9 mouse cellular contexts compared by ENCODE assay signal in genomic region chr1:82285461-82286189, GRCm38 (mm10). TPM values are rescaled to one million over a fixed set of nuclear protein-coding genes. Genes with fewer than 3 reads are reported as not detected.
DNase-seq lines count a peak whose midpoint lies in the region; ATAC-seq and TF ChIP-seq lines count a peak whose summit lies in the region.
"Had no signal": no experiment of that assay in that cellular context is flagged by ENCODE, and none has a peak within 500 bp of the region (broad histone marks: within the 10 kb centered on the region; RNA-seq: fewer than 3 reads in every experiment).

No protein-coding gene starts in this region.

- H3K9me3 ChIP-seq in CH12.LX (replicated peaks; ENCODE audit: low read length) = peaks cover 14% of the 10 kb centered on the region
- no peaks in the 10 kb centered on the region for H3K9me3 ChIP-seq in heart, embryonic 16.5 days (replicated peaks; ENCODE audit: control insufficient read depth, low read length)
- no peaks in the 10 kb centered on the region for H3K9me3 ChIP-seq in liver, postnatal 0 days (ENCODE audit: low read length)

- dilution Hi-C loops in CH12.LX (cut with MboI; ENCODE audit: extremely low pct_ligation_motif_present, extremely low pct_unique_long_range_greater_than_20kb, low sequenced_read_pairs) = no loop called here

- no peaks in the 10 kb centered on the region for H3K36me3 ChIP-seq in CH12.LX (replicated peaks in 1 of 2; ENCODE audit: control insufficient read depth in 1 of 2, insufficient read depth in 1 of 2, low read length in 1 of 2)
- no peaks in the 10 kb centered on the region for H3K36me3 ChIP-seq in heart, embryonic 16.5 days (ENCODE audit: control insufficient read depth, insufficient read depth)
- no peaks in the 10 kb centered on the region for H3K36me3 ChIP-seq in liver, postnatal 0 days (replicated peaks; ENCODE audit: insufficient read depth, low read length)

- intact Hi-C loops in gastrocnemius, postnatal 14 days (cut with DNase I; ENCODE audit: low total_unique reads) = loop anchor here (5.0 to 10.0 kb wide), 2 partner anchors 151 to 308 kb away; no protein-coding TSS in a partner anchor

- DNase-seq in gastrocnemius, adult 18-20 months (ENCODE audit: low spot score) = peak; percentile 19
- no peak for DNase-seq in gastrocnemius, postnatal 14 days
- no peak for DNase-seq in CH12.LX (ENCODE audit: extremely low read depth)
- peak; percentile 19 for DNase-seq in liver, postnatal 0 days
- DNase-seq in yolk sac, embryonic 10.5 days (ENCODE audit: low spot score) = no peak
- DNase-seq in ovary, postnatal 14 days (ENCODE audit: low spot score) = no peak
- DNase-seq: cerebellum, adult 11 months had no signal

- WGBS in heart, embryonic 16.5 days = 18% methylated on average over 5 of the region's 5 CpGs
- 46% methylated on average over 5 of the region's 5 CpGs for WGBS in liver, postnatal 0 days (ENCODE audit: insufficient replicate concordance)

- H3K27me3 ChIP-seq in CH12.LX (replicated peaks) = no peaks in the 10 kb centered on the region
- no peaks in the 10 kb centered on the region for H3K27me3 ChIP-seq in heart, embryonic 16.5 days (ENCODE audit: control insufficient read depth, insufficient read depth, low read length)
- peaks cover 10% of the 10 kb centered on the region for H3K27me3 ChIP-seq in liver, postnatal 0 days (ENCODE audit: insufficient read depth, low read length)

- no peak overlapping the region for H3K9ac ChIP-seq in CH12.LX (ENCODE audit: insufficient read depth, low read depth)
- peak overlapping the region; percentile 90 for H3K9ac ChIP-seq in heart, embryonic 16.5 days (ENCODE audit: low read length)
- peak overlapping the region; percentile 59 for H3K9ac ChIP-seq in liver, postnatal 0 days (replicated peaks)

- no peak overlapping the region for H3K27ac ChIP-seq in CH12.LX (ENCODE audit: insufficient read depth, low read depth)
- H3K27ac ChIP-seq in heart, embryonic 16.5 days (ENCODE audit: low read length) = peak overlapping the region; percentile 84
- H3K27ac ChIP-seq in liver, postnatal 0 days (ENCODE audit: low read depth) = peak overlapping the region; percentile 97

- no peak for TF ChIP-seq CTCF in CH12.LX (conservative IDR thresholded peaks at IDR 0.05 in 1 of 2, IDR thresholded peaks at IDR 0.05 in 1 of 2; ENCODE audit: low read depth in 2 of 2, low read length in 2 of 2)
- no peak for TF ChIP-seq CTCF in liver, postnatal 0 days (IDR thresholded peaks at IDR 0.05; ENCODE audit: low read depth)

- no peaks in the 10 kb centered on the region for H3K79me2 ChIP-seq in CH12.LX (replicated peaks; ENCODE audit: control insufficient read depth, extremely low read depth, insufficient read depth, poor library complexity, severe bottlenecking)

- no peak for ATAC-seq in heart, embryonic 16.5 days (replicated peaks; ENCODE audit: extremely low read depth, insufficient read depth, low FRiP score)
- ATAC-seq in liver, postnatal 0 days = no peak
- ATAC-seq in activated CD4-positive, CD25-positive, alpha-beta regulatory T cell, adult 4 months = no peak

- TF ChIP-seq POLR2A in CH12.LX (IDR thresholded peaks at IDR 0.05; ENCODE audit: low read depth, low read length) = no peak

- TF ChIP-seq RAD21 in CH12.LX (IDR thresholded peaks at IDR 0.05; ENCODE audit: low read depth, low read length) = no peak

- in situ Hi-C loops in CH12.LX (cut with MboI; ENCODE audit: low pct_ligation_motif_present, low pct_unique_long_range_greater_than_20kb, low sequenced_read_pairs) = loop anchor here (25.0 kb wide), 1 partner anchor 973 kb away; no protein-coding TSS in a partner anchor

- H3K4me3 ChIP-seq in CH12.LX (replicated peaks in 1 of 3; ENCODE audit: low read depth in 2 of 3, low read length in 2 of 3, poor library complexity in 1 of 3) = no peak overlapping the region
- H3K4me3 ChIP-seq in heart, embryonic 16.5 days (ENCODE audit: low read length) = peak overlapping the region; percentile 66
- peak overlapping the region; percentile 36 for H3K4me3 ChIP-seq in liver, postnatal 0 days (ENCODE audit: low read depth, low read length)

- H3K4me1 ChIP-seq in CH12.LX (ENCODE audit: control insufficient read depth in 1 of 2, insufficient read depth in 2 of 2) = no peaks in the 10 kb centered on the region
- H3K4me1 ChIP-seq in heart, embryonic 16.5 days (ENCODE audit: control insufficient read depth, insufficient read depth, low read length) = peaks cover 35% of the 10 kb centered on the region
- peaks cover 21% of the 10 kb centered on the region for H3K4me1 ChIP-seq in liver, postnatal 0 days (ENCODE audit: insufficient read depth)

- no peak for TF ChIP-seq EP300 in CH12.LX (IDR thresholded peaks at IDR 0.05; ENCODE audit: low read length)
- TF ChIP-seq EP300 in liver, postnatal 0 days (IDR thresholded peaks at IDR 0.05; ENCODE audit: low read depth) = no peak

- 0 out of 2 replicates have a peak overlapping the region, but pooled peaks have one; percentile 10 for H3K4me2 ChIP-seq in CH12.LX (ENCODE audit: insufficient read depth, low read depth, poor library complexity, severe bottlenecking)
- peak overlapping the region; percentile 79 for H3K4me2 ChIP-seq in heart, embryonic 16.5 days (ENCODE audit: low read depth, low read length)
- H3K4me2 ChIP-seq in liver, postnatal 0 days (ENCODE audit: low read depth, low read length) = peak overlapping the region; percentile 88

TF ChIP-seq in CH12.LX, 34 proteins besides CTCF, POLR2A, EP300 and RAD21:
- TF ChIP-seq TCF12 (IDR thresholded peaks at IDR 0.05; ENCODE audit: low read depth, low read length) (no peak), IRF4 (IDR thresholded peaks at IDR 0.05; ENCODE audit: low read depth, low read length) (no peak), KAT2A (IDR thresholded peaks at IDR 0.05; ENCODE audit: insufficient replicate concordance, low read length) (no peak), MXI1 (IDR thresholded peaks at IDR 0.05; ENCODE audit: low read depth, low read length) (no peak), MYC (IDR thresholded peaks at IDR 0.05; ENCODE audit: low read depth, low read length) (no peak), NRF1 (IDR thresholded peaks at IDR 0.05; ENCODE audit: low read depth, low read length) (no peak), MAFK (IDR thresholded peaks at IDR 0.05; ENCODE audit: insufficient replicate concordance, low read length) (no peak), UBTF (IDR thresholded peaks at IDR 0.05; ENCODE audit: low read depth, low read length) (no peak), RCOR1 (conservative IDR thresholded peaks at IDR 0.05; ENCODE audit: low read depth, low read length) (no peak), MAX (IDR thresholded peaks at IDR 0.05; ENCODE audit: low read length) (no peak), ZMIZ1 (IDR thresholded peaks at IDR 0.05; ENCODE audit: low read depth, low read length) (no peak), ZNF384 (IDR thresholded peaks at IDR 0.05; ENCODE audit: low read depth, low read length) (no peak), CHD2 (IDR thresholded peaks at IDR 0.05; ENCODE audit: low read length) (no peak), POLR2AphosphoS2 (IDR thresholded peaks at IDR 0.05; ENCODE audit: low read depth, low read length) (no peak), SIN3A (IDR thresholded peaks at IDR 0.05; ENCODE audit: low read length) (no peak)

RNA-seq across cellular contexts. Expression of gene Irs1, which starts 5.6 kb away (rescaled TPM):
- 10 to 100 TPM; 38.6 to 43.9 TPM for total RNA-seq in gastrocnemius, adult 18-20 months (2021)
- total RNA-seq in gastrocnemius, postnatal 14 days (2021) = 10 to 100 TPM; 43.0 to 60.6 TPM
- total RNA-seq in CH12.LX (2012; rRNA removed) = not detected in 2 replicates
- total RNA-seq in CH12.LX (2014; rRNA removed) = not detected in 2 replicates
- not detected in 2 replicates for polyA plus RNA-seq in CH12.LX (2012; ENCODE audit: insufficient read length, low read depth)
- 8.2 and 9.4 TPM in 2 replicates for polyA plus RNA-seq in heart, embryonic 16.5 days (2015; fragmentation: Nextera tagmentation; extraction: Ambion mirVana)
- 1.2 and 1.4 TPM in 2 replicates for polyA plus RNA-seq in liver, postnatal 0 days (2015; fragmentation: Nextera tagmentation; extraction: Ambion mirVana)
- not detected for polyA plus RNA-seq in activated CD4-positive, CD25-positive, alpha-beta regulatory T cell, adult 4 months (2017; shearing (Covaris generic))

RNA-seq across cellular contexts. Expression of gene Rhbdd1, which starts 30.6 kb away (rescaled TPM):
- 1 to 10 TPM; 7.4 to 8.4 TPM for total RNA-seq in gastrocnemius, adult 18-20 months (2021)
- 1 to 10 TPM; 8.7 to 9.9 TPM for total RNA-seq in gastrocnemius, postnatal 14 days (2021)
- total RNA-seq in CH12.LX (2012; rRNA removed) = 12.1 and 19.8 TPM in 2 replicates
- 20.8 and 21.8 TPM in 2 replicates for total RNA-seq in CH12.LX (2014; rRNA removed)
- 11.5 and 12.6 TPM in 2 replicates for polyA plus RNA-seq in CH12.LX (2012; ENCODE audit: insufficient read length, low read depth)
- polyA plus RNA-seq in heart, embryonic 16.5 days (2015; fragmentation: Nextera tagmentation; extraction: Ambion mirVana) = 8.9 and 10.3 TPM in 2 replicates
- polyA plus RNA-seq in liver, postnatal 0 days (2015; fragmentation: Nextera tagmentation; extraction: Ambion mirVana) = 4.7 and 5.9 TPM in 2 replicates
- 10 to 100 TPM; 13.5 to 18.1 TPM for polyA plus RNA-seq in activated CD4-positive, CD25-positive, alpha-beta regulatory T cell, adult 4 months (2017; shearing (Covaris generic))

RNA-seq across cellular contexts. Expression of gene Gm9747, which starts 52.7 kb away (rescaled TPM):
- not detected for total RNA-seq in gastrocnemius, adult 18-20 months (2021)
- not detected for total RNA-seq in gastrocnemius, postnatal 14 days (2021)
- total RNA-seq in CH12.LX (2012; rRNA removed) (not detected in 2 replicates), CH12.LX (2014; rRNA removed) (not detected in 2 replicates)
- not detected in 2 replicates for polyA plus RNA-seq in CH12.LX (2012; ENCODE audit: insufficient read length, low read depth)
- 31.6 and 33.8 TPM in 2 replicates for polyA plus RNA-seq in heart, embryonic 16.5 days (2015; fragmentation: Nextera tagmentation; extraction: Ambion mirVana)
- polyA plus RNA-seq in liver, postnatal 0 days (2015; fragmentation: Nextera tagmentation; extraction: Ambion mirVana) = 3.4 and 3.9 TPM in 2 replicates
- under 1 TPM in 1 of 2 experiments, not detected in 1; 0.16 TPM for polyA plus RNA-seq in activated CD4-positive, CD25-positive, alpha-beta regulatory T cell, adult 4 months (2017; shearing (Covaris generic))

Comparison
In these comparisons a context has a peak if more than half of its experiments do, and no peak if none do; other contexts are left out.
1. DNase-seq: peak in gastrocnemius, adult 18-20 months (single experiment) and liver, postnatal 0 days (single experiment); none in gastrocnemius, postnatal 14 days (single experiment), CH12.LX (single experiment), yolk sac, embryonic 10.5 days (single experiment) and ovary, postnatal 14 days (single experiment).
2. H3K4me2 ChIP-seq: peak in every context shown above with its lines; median percentile 88 in liver, postnatal 0 days; 79 in heart, embryonic 16.5 days; 10 in CH12.LX.
3. H3K4me3 ChIP-seq: peak in heart, embryonic 16.5 days (single experiment) and liver, postnatal 0 days (single experiment); none in CH12.LX (0 of 3).